Mouse (Mus musculus) urinary bladder, postnatal 25 days (tissue): ENCODE results near the gene Taf15.
A peak's percentile ranks its signal among the peaks of the same experiment; 100 is the strongest.

Experiments
- DNase-seq: peaks from one replicate; pipeline ENCODE4 v3.0.0; 2022; ENCODE audit warnings: low spot score

The Taf15 gene

GRCm38 (mm10) chr11:83472324-83473234 is at the start of gene Taf15:
TSS of gene Taf15 (plus strand) at chr11:83473086.
- peak; percentile 97 for DNase-seq

- peak; percentile 73 for DNase-seq
These were observed 48.2 kb upstream of the Taf15 start for GRCm38 (mm10) chr11:83424681-83425080.

- no peak for DNase-seq
These were observed 45.9 kb upstream of the Taf15 start for GRCm38 (mm10) chr11:83426964-83427363.

- no peak for DNase-seq
These were observed 43.5 kb upstream of the Taf15 start, which contains the start of gene Gas2l2 for GRCm38 (mm10) chr11:83429355-83429754. TSS of gene Gas2l2 (minus strand) at chr11:83429455.

GRCm38 (mm10) chr11:83432533-83432932 is 40.4 kb upstream of the Taf15 start:
- no peak for DNase-seq

GRCm38 (mm10) chr11:83437377-83437776 is 35.5 kb upstream of the Taf15 start, which contains the start of gene 1700020L24Rik:
TSS of gene 1700020L24Rik (plus strand) at chr11:83437677.
- DNase-seq, result no peak

GRCm38 (mm10) chr11:83439426-83440060 is 33.3 kb upstream of the Taf15 start:
- DNase-seq, result no peak

GRCm38 (mm10) chr11:83440081-83441064 is 32.5 kb upstream of the Taf15 start:
- peak; percentile 83 for DNase-seq

GRCm38 (mm10) chr11:83441235-83441634 is 31.7 kb upstream of the Taf15 start:
- no peak for DNase-seq

- peak; percentile 69 for DNase-seq
These were observed 30.2 kb upstream of the Taf15 start for GRCm38 (mm10) chr11:83442596-83443267.

GRCm38 (mm10) chr11:83443824-83444223 is 29.1 kb upstream of the Taf15 start:
- DNase-seq, result no peak

- no peak for DNase-seq
These were observed 27.9 kb upstream of the Taf15 start for GRCm38 (mm10) chr11:83445001-83445400.

- no peak for DNase-seq
These were observed 25.3 kb upstream of the Taf15 start for GRCm38 (mm10) chr11:83447612-83448011.

GRCm38 (mm10) chr11:83448021-83448926 is 24.6 kb upstream of the Taf15 start:
- DNase-seq, result no peak

- peak; percentile 41 for DNase-seq
These were observed 24.0 kb upstream of the Taf15 start for GRCm38 (mm10) chr11:83448927-83449236.

GRCm38 (mm10) chr11:83449298-83449697 is 23.6 kb upstream of the Taf15 start:
- no peak for DNase-seq

GRCm38 (mm10) chr11:83450550-83450949 is 22.3 kb upstream of the Taf15 start:
- DNase-seq, result no peak

GRCm38 (mm10) chr11:83451281-83451680 is 21.6 kb upstream of the Taf15 start:
- DNase-seq, result no peak

- DNase-seq, result no peak
These were observed 18.3 kb upstream of the Taf15 start for GRCm38 (mm10) chr11:83454548-83454947.

- DNase-seq, result no peak
These were observed 17.3 kb upstream of the Taf15 start for GRCm38 (mm10) chr11:83455608-83456007.
